Mouse (Mus musculus): ENCODE results near the gene Harbi1. TPM values are rescaled to one million over a fixed set of nuclear protein-coding genes. Genes with fewer than 3 reads are reported as not detected.

Gene Harbi1
- 4.4 and 7.8 TPM in 2 replicates for polyA plus RNA-seq (2012; ENCODE audit: insufficient read depth, insufficient read length, missing spikeins)

DNA sequence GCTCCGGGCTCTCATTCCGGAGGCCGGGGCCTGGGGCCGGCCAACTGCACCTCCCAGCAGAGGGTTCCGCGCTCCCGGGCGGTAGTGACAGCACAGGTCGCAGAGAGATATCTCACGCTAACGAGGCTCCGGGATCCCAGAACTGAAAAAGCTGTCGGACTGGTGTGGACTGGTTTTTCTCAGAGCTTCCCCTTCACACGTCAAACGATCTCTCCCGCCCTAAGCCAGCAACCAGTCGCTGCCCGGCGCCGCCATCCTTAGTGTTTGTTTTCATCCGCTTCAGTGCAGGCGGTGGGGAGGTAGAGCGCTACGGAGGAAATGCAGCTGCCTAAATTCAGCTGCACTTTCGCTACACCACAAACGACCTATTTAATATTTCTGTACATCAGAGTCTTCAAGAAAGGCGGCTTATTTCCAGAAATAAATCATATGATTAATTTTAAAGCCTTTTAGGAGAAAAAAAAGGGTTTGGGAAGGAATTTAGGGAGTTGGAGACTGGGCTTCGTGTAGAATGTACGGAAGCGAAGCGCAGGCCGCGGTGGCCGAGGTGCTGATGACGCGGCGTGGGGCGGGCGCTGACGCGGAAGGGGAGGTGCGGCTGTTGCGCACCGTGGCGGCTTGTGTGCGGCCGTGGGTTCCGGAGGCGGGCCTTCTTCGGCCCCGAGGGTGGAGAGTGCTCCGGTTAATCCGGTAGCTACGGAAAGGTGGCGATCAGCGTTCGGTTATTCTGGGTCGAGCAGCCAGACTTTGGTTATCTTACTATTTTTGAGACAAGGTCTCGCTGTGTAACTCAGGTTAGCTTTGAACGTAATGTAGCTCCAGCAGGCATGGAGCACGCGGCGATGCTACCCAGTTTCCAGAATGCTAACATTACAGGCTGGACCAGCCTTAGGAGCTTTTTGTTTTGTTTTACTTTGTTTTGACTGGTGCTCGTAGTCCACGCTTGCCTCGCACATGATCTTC, at the start of gene Harbi1, which contains the start of gene Atg13:
Gene Harbi1, plus strand, starts transcription at position 581 of the 963 bp plus-strand sequence.
Gene Atg13, minus strand, starts transcription at position 305 of the 963 bp plus-strand sequence.
- Histone ChIP-seq H3K27ac (replicated peaks; ENCODE audit: low read depth, low read length) (peak within 1 kb of the TSS; percentile 79), H3K4me3 (ENCODE audit: insufficient read depth, low read depth, low read length) (peak within 1 kb of the TSS; percentile 93), H3K4me1 (ENCODE audit: control insufficient read depth, insufficient read depth, insufficient read length, low read length) (peaks cover 2% of the 10 kb centered on the region)

DNA sequence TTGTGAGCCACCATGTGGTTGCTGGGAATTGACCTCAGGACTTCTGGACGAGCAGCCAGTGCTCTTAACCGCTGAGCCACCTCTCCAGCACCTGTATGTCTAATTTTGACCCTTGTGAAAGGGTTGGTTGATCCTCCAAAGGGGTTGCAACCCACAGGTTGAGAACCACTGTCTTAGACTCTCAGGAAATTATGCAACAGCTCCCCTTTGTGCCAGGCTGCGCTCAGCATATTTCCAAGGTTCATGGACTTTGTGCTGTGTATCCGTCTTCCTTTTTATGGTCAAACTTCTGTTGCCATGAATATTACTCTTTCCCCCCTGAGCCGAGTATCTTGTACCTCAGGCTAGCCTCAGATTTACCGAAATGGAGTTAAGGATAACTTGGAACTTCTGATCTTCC, 49.7 kb upstream of the Harbi1 start:
- H3K4me1 ChIP-seq (ENCODE audit: control insufficient read depth, insufficient read depth, insufficient read length, low read length): no peaks in the 10 kb centered on the region
- H3K4me3 ChIP-seq (ENCODE audit: insufficient read depth, low read depth, low read length): no peak overlapping the region
- no peak overlapping the region for H3K27ac ChIP-seq (replicated peaks; ENCODE audit: low read depth, low read length)

DNA sequence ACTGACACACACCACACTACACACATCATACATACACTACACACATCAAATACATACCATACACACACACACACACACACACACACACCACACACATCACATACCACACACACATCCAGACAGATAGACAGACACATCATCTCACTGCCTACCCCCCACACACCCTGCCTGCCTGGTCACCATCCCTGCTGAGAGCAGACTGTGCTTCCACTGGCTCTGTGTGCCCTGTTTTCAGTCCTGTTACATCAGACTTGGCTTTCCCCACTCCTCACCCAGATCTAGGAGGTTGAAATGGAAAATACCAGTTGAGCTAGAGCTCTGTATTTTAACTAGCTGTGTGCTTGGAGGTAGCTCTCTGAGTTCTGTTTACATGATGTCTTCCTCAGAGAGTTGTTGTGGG, 45.9 kb upstream of the Harbi1 start:
- no peak overlapping the region for H3K4me3 ChIP-seq (ENCODE audit: insufficient read depth, low read depth, low read length)
- no peaks in the 10 kb centered on the region for H3K4me1 ChIP-seq (ENCODE audit: control insufficient read depth, insufficient read depth, insufficient read length, low read length)
- no peak overlapping the region for H3K27ac ChIP-seq (replicated peaks; ENCODE audit: low read depth, low read length)

DNA sequence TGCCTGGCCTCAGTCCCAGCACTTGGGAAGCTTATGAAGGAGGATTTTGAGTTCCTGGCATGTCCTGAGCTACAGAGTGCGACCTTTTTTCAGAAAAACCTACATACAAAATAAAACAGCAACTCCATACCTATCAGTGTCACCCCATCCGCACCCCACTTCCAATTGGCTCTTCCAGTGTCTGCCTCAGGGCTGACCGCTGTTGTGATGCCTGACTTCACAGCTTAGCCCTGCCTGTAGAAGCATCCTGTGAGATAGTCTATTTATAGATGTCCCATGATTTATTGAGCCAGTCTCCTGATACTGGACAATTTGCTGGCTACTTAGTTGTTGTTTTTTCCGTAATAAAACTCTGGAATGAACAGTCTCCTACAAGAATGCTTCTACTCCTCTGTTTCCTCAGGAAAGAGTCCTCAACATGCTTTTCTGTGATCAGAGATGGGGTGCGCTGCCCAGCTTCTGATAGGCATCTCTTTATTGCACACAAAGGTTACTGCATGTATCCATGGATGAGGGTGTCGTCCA, 44.2 kb upstream of the Harbi1 start:
- no peak overlapping the region for H3K27ac ChIP-seq (replicated peaks; ENCODE audit: low read depth, low read length)
- no peaks in the 10 kb centered on the region for H3K4me1 ChIP-seq (ENCODE audit: control insufficient read depth, insufficient read depth, insufficient read length, low read length)
- no peak overlapping the region for H3K4me3 ChIP-seq (ENCODE audit: insufficient read depth, low read depth, low read length)

DNA sequence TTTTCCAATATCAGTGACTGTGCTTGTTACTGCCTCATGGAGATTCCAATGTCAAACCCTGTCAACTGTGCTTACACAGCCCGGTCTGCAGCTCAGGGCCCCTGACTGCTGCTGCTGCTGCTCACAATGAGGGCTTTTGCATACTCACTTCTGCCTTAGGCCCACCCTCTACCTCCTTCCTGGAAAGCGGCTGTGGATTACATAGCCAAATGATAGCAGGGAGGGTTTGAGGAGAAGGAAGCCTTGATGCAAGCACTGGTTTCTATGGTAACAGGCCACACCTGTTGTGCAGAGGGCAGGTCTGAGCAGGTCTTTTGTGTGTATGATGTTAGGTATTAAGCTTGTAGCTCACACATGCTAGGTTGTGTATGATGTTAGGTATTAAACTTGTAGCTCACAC, 42.9 kb upstream of the Harbi1 start:
- Histone ChIP-seq H3K4me1 (ENCODE audit: control insufficient read depth, insufficient read depth, insufficient read length, low read length) (no peaks in the 10 kb centered on the region), H3K27ac (replicated peaks; ENCODE audit: low read depth, low read length) (no peak overlapping the region), H3K4me3 (ENCODE audit: insufficient read depth, low read depth, low read length) (no peak overlapping the region)

DNA sequence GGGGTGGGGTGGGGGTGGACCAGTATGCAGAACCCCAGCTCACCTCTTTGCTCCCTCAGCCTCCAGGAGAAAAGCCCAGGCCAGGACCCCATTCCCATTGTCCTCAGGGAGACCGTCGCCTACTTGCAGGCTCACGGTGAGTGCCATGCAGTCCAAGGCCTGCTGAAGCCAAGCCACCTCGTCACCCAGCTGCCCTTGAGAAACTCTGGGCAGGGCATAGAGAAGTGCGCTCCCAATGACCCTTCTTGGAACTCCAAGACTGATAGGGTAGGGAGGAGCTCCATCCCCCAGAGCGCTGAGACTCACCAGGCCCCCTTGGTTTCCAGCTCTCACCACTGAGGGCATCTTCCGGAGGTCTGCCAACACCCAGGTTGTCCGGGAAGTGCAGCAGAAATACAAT, 41.3 kb upstream of the Harbi1 start:
- H3K4me1 ChIP-seq (ENCODE audit: control insufficient read depth, insufficient read depth, insufficient read length, low read length): no peaks in the 10 kb centered on the region
- no peak overlapping the region for H3K27ac ChIP-seq (replicated peaks; ENCODE audit: low read depth, low read length)
- H3K4me3 ChIP-seq (ENCODE audit: insufficient read depth, low read depth, low read length): no peak overlapping the region

DNA sequence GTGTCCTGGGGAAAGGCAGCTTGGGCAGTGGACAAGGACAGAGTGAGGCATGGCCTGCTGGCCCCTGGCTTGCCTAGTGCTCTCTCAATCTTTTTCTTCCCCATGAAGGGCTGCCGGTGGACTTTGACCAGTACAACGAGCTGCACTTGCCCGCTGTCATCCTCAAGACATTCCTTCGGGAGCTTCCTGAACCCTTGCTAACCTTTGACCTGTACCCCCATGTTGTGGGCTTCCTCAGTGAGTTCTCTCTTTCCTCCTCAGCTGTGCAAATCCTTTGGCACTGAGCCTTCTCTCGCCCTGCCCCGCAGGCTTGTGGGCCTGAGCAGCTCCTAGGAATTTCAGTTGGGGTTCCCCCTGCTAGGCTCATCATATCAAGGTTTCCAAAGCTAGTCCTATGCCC, 40.6 kb upstream of the Harbi1 start:
- Histone ChIP-seq H3K4me1 (ENCODE audit: control insufficient read depth, insufficient read depth, insufficient read length, low read length) (no peaks in the 10 kb centered on the region), H3K4me3 (ENCODE audit: insufficient read depth, low read depth, low read length) (no peak overlapping the region), H3K27ac (replicated peaks; ENCODE audit: low read depth, low read length) (no peak overlapping the region)

DNA sequence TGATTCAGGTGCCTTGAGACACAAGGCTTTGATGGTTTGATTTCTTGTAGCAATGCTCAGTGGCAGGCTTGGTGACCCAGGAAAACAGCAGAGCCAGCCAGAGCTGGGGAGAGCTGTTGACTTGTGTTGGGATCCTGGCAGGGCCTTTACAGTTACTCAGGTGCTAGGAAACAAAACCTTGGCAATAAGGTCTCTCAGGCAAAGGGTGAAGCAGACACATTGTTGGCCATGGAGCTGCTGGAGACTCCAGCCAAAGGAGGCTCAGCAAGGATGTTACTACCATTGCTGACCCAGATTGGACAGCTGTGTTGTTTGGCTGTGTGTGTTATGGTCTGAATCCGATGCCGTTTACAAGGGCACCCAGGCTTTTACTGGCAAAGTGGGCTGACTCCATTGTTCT, 37.1 kb upstream of the Harbi1 start:
- H3K27ac ChIP-seq (replicated peaks; ENCODE audit: low read depth, low read length): no peak overlapping the region
- H3K4me3 ChIP-seq (ENCODE audit: insufficient read depth, low read depth, low read length): no peak overlapping the region
- H3K4me1 ChIP-seq (ENCODE audit: control insufficient read depth, insufficient read depth, insufficient read length, low read length): no peaks in the 10 kb centered on the region

DNA sequence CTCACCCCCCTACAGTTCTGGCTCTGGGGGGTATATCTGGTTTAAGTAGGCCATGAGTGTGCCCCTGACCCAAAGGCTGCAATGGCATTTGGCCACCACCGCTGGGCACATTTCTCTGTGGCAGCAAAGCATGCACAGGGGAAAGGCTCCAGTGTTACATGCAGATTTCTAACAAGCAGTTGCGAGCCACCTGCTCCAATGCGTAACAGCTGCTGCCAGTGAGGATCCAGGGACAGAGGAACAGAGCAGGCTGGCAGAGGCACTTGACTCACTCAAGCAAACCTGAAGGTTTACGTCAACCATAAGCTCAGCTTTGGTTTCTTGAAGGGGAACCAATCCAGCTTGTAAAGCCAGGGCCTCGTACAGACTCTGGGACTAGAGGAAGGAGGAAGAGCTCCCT, 35.8 kb upstream of the Harbi1 start:
- H3K4me3 ChIP-seq (ENCODE audit: insufficient read depth, low read depth, low read length): no peak overlapping the region
- no peak overlapping the region for H3K27ac ChIP-seq (replicated peaks; ENCODE audit: low read depth, low read length)
- no peaks in the 10 kb centered on the region for H3K4me1 ChIP-seq (ENCODE audit: control insufficient read depth, insufficient read depth, insufficient read length, low read length)

DNA sequence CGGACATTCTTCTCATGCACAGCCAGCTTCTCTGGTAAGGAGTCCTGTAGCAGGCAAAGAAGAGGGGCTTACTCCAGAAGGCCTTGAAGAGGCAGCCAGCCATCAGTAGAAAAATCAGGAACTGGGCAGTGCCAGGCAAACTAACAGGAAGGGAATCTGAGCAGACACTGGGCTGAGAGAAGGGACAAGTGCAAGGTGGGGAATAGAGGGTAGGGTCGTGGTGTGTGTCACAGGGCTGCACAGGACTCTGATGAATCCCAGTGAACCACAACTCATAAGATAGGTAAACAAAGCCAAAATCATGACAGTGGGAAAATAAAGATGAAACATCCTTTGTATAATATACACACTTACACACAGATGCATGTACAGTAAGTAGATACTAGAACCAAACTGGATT, 34.2 kb upstream of the Harbi1 start:
- H3K27ac ChIP-seq (replicated peaks; ENCODE audit: low read depth, low read length): no peak overlapping the region
- H3K4me3 ChIP-seq (ENCODE audit: insufficient read depth, low read depth, low read length): no peak overlapping the region

DNA sequence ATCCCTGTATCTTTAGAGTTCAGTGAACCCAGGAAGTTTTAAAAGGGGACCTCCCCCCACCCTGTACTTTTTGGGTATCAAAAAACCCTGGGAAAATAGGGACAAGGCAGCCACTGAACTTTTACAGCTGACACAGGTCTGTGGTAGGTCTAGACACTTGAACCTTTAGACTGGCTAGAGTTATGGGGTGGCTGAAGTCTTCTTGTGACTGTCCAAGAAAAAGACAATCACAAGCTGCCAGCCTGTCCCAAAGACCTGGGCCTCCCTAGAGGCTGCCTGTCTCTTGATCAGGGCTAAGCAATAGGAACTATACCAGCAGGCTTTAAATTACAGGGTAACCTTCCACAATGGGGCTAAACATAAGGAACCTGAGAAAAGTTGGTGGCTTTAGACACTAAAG, 33.7 kb upstream of the Harbi1 start:
- Histone ChIP-seq H3K4me3 (ENCODE audit: insufficient read depth, low read depth, low read length) (no peak overlapping the region), H3K4me1 (ENCODE audit: control insufficient read depth, insufficient read depth, insufficient read length, low read length) (no peaks in the 10 kb centered on the region), H3K27ac (replicated peaks; ENCODE audit: low read depth, low read length) (no peak overlapping the region)

More for the DNA sequence above, 34.2 kb upstream of the Harbi1 start:
- H3K4me1 ChIP-seq (ENCODE audit: control insufficient read depth, insufficient read depth, insufficient read length, low read length): no peaks in the 10 kb centered on the region

DNA sequence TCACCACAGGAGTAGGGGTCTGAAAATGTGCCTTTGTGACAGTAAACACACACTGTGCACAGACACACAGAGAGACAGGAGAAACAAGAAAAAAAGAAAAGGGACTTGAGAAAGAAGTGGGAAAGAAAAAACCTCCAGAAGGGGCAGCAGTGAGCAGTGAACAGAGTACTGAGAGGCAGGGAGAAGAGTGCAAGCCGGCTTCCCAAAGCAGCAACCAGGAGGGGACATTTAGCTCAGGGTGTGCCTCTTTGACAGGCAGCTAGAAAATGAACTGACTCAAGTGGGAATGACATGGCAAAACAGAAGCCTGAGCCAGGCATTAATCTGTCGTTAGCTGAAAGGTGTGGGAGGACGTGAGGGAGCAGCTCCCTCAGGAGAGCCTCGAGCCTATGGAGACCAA, 27.8 kb upstream of the Harbi1 start:
- H3K27ac ChIP-seq (replicated peaks; ENCODE audit: low read depth, low read length): no peak overlapping the region; the same call in 1 of the 2 replicates
- no peak overlapping the region for H3K4me3 ChIP-seq (ENCODE audit: insufficient read depth, low read depth, low read length)
- H3K4me1 ChIP-seq (ENCODE audit: control insufficient read depth, insufficient read depth, insufficient read length, low read length): no peaks in the 10 kb centered on the region

DNA sequence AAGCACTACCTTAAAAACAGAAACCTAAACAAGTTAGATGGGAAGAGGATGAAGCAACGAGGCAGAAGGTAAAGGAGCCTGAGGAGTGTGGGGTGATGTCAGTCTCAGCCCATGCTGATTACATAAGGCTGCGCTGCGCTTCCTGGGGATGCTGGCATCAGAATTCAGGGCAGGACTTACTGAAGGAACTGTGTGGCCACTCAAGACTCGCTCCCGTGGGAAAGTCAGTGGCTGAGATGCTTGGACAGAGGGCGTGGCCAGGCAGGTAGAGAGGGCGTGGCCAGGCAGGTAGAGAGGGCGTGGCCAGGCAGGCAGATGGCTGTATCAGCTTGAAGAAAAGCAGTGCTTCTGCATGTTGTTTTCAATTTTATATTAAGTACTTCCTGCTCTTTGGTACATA, 26.7 kb upstream of the Harbi1 start:
- H3K4me1 ChIP-seq (ENCODE audit: control insufficient read depth, insufficient read depth, insufficient read length, low read length): no peaks in the 10 kb centered on the region
- H3K27ac ChIP-seq (replicated peaks; ENCODE audit: low read depth, low read length): no peak overlapping the region
- no peak overlapping the region for H3K4me3 ChIP-seq (ENCODE audit: insufficient read depth, low read depth, low read length)

DNA sequence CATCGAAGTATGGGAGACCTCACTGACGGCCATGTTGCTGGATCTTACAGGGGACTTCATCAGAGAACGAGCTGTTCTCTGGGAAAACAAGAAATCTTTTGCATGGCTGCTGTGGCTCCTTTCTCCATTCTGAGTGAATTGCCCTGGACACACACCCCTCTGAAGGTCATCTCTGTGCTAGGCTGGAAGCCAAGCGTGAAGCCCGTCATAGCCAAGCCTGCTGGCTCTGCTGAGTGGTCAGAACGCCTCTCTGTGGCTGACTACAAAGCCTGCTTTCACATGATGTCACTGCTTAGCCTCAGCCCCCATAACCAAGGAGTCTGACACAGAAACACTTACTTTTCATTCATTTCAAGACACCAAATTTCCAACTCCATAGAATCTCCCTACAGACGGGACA, 21.2 kb upstream of the Harbi1 start:
- no peak overlapping the region for H3K4me3 ChIP-seq (ENCODE audit: insufficient read depth, low read depth, low read length)
- H3K27ac ChIP-seq (replicated peaks; ENCODE audit: low read depth, low read length): no peak overlapping the region
- no peaks in the 10 kb centered on the region for H3K4me1 ChIP-seq (ENCODE audit: control insufficient read depth, insufficient read depth, insufficient read length, low read length)

DNA sequence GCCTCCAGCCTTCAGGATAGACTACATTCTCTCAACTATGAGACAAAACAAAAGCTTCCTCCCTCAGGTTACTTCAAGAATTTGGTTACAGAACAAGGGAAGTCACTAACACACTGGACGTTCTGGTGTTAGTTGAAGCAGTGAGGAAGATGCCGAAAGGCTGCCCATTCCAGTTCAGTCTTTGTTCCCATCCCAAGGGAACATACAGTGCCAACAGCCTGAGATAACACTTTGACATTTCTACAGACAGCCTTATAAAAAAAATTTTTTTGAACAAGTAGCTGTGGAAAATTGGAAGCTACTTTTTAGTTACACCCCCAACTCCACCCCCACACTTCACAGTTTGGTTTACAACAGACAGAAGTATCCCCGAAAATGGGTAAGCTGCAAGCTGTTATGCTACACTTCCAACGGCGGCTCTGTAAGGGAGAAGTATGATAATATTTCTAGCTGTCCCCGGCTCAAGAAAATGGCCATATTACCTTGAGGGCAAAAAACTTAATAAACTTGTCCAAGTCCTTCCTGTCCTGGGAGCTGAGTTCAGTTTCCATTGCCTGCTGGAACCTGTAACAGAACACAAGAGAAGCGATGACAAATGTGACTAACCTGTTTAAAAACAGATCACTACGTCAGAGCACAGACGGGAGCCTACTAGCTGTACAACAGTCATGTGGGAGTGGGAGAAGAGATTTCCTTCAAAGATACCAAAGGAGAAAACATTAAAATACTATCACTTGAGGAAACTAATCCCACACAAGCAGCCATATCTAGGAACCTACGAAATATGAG, 15.0 kb upstream of the Harbi1 start:
- Histone ChIP-seq H3K4me3 (ENCODE audit: insufficient read depth, low read depth, low read length) (no peak overlapping the region), H3K27ac (replicated peaks; ENCODE audit: low read depth, low read length) (peak overlapping the region; percentile 70), H3K4me1 (ENCODE audit: control insufficient read depth, insufficient read depth, insufficient read length, low read length) (0 out of 2 replicates have a peak, but pooled peaks cover 7% of the 10 kb centered on the region)

Measured in brown adipose tissue, adult 24 weeks (tissue).